Mouse (Mus musculus) hindbrain, embryonic 16.5 days (tissue): ENCODE data around the gene Rbm3. TPM values are rescaled to one million over a fixed set of nuclear protein-coding genes. Genes with fewer than 3 reads are reported as not detected.
"Not testable (repeated sequence)": the region's sequence is repeated elsewhere in the genome, so short reads cannot be mapped to it uniquely, and the experiment has no call there.

ENCODE experiments used
- ATAC-seq: fragments of 200-750 bp; cut with Nextera tagmentation; 2 replicates; pipeline ENCODE4 v1.8.0; 2017; ENCODE audit warnings: moderate TSS enrichment, moderate library complexity
- H3K27ac ChIP-seq: fragments of 300-500 bp; sonication (generic); 2 replicates; pipeline ENCODE4 v1.5.1; 2014; ENCODE audit warnings: low read depth, mild to moderate bottlenecking, control low read depth, low read length, moderate library complexity
- H3K27me3 ChIP-seq: fragments of 300-500 bp; sonication (generic); replicated peaks from 2 replicates; pipeline ENCODE4 v1.6.1; 2014; ENCODE audit warnings: low read length; ENCODE audit not compliant: control insufficient read depth, insufficient read depth
- H3K36me3 ChIP-seq: fragments of 300-500 bp; sonication (generic); 2 replicates; pipeline ENCODE4 v1.6.1; 2014; ENCODE audit warnings: mild to moderate bottlenecking, low read length, moderate library complexity, mixed read lengths; ENCODE audit not compliant: control insufficient read depth, insufficient read depth
- H3K4me1 ChIP-seq: fragments of 300-500 bp; sonication (generic); 2 replicates; pipeline ENCODE4 v1.6.1; 2014; ENCODE audit warnings: low read depth, low read length; ENCODE audit not compliant: control insufficient read depth, insufficient read depth
- H3K4me2 ChIP-seq: fragments of 300-500 bp; sonication (generic); 2 replicates; pipeline ENCODE4 v1.6.1; 2014; ENCODE audit warnings: mild to moderate bottlenecking, low read length, control low read depth, moderate library complexity
- H3K4me3 ChIP-seq: fragments of 300-500 bp; sonication (generic); 2 replicates; pipeline ENCODE4 v1.5.1; 2014; ENCODE audit warnings: mild to moderate bottlenecking, low read length, control low read depth, moderate library complexity
- H3K9ac ChIP-seq: fragments of 300-500 bp; sonication (generic); 2 replicates; pipeline ENCODE4 v1.6.1; 2014; ENCODE audit warnings: low read depth, mild to moderate bottlenecking, control low read depth, low read length, moderate library complexity
- H3K9me3 ChIP-seq: fragments of 300-500 bp; sonication (generic); 2 replicates; pipeline ENCODE4 v1.6.1; 2014; ENCODE audit warnings: mild to moderate bottlenecking, low read length, moderate library complexity; ENCODE audit not compliant: control insufficient read depth
- WGBS: fragments of 180-500 bp; shearing (Covaris S2); extraction: QIAGEN DNeasy Blood & Tissue Kit; methylation state at CpG from one replicate; pipeline ENCODE4 v1.1.7; 2014; 5-methylcytosine and 5-hydroxymethylcytosine counted together
- polyA plus RNA-seq: library from polyadenylated mRNA; unstranded; fragments of >200 nt; fragmentation: Nextera tagmentation; extraction: Ambion mirVana; gene quantifications from 2 replicates; pipeline ENCODE4 v1.2.1, GENCODE M21; 2015

Gene Rbm3
- polyA plus RNA-seq, 1 experiment from 2014 or later: 303 TPM

DNA sequence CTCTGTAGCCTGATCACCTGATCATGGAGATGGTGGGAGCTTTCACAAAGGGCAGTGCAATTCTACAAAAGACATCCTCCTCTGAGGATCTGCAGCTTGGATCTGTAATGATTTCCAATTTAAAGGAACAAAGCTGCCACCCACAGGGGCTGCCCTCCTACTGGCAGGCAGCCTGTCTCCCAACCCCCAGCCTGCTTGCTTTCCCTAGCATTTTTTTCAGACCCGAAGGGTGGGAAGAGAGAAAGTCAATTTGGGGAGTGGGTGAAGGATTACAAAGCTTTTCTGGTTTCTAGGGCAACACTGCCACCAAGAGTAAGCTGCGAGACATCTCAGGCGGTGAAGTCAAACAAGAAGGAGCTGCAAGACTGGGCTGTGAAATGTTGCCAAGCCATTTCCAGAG, 44.7 kb downstream of the Rbm3 start:
- H3K27me3 ChIP-seq: no peaks in the 10 kb centered on the region
- 18% methylated on average over 3 of the region's 3 CpGs for WGBS

DNA sequence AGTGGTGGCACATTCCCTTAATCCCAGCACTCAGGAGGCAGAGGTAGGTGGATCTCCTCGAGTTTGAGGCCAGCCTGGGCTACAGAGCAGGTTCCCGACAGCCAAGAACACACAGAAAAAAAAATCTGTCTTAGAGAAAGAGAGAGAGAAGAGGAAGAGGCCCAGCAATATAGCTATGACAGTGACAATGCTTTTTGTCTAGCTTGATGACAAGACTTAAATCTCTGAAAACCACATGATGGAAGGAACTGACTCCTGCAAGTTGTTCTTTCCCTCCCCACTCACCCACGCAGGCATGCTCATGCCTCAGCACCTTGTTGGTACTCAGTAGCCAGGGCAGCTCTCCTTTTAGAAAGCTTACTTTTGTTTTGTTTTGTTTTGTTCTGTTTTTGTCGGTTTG, 46.2 kb downstream of the Rbm3 start:
- no peak for ATAC-seq
- Histone ChIP-seq H3K9ac (no peak overlapping the region), H3K36me3 (no peaks in the 10 kb centered on the region), H3K27ac (no peak overlapping the region), H3K4me1 (no peaks in the 10 kb centered on the region), H3K4me2 (no peak overlapping the region), H3K4me3 (no peak overlapping the region), H3K27me3 (no peaks in the 10 kb centered on the region), H3K9me3 (0 out of 2 replicates have a peak, but pooled peaks cover 4% of the 10 kb centered on the region)
- 68% methylated on average over 3 of the region's 4 CpGs for WGBS

More for the DNA sequence above, 44.7 kb downstream of the Rbm3 start:
- Histone ChIP-seq H3K9me3 (0 out of 2 replicates have a peak, but pooled peaks cover 4% of the 10 kb centered on the region), H3K9ac (no peak overlapping the region), H3K4me2 (peak overlapping the region; percentile 27), H3K36me3 (no peaks in the 10 kb centered on the region), H3K27ac (peak overlapping the region; percentile 79), H3K4me1 (no peaks in the 10 kb centered on the region), H3K4me3 (no peak overlapping the region)
- ATAC-seq: peak; percentile 75

DNA sequence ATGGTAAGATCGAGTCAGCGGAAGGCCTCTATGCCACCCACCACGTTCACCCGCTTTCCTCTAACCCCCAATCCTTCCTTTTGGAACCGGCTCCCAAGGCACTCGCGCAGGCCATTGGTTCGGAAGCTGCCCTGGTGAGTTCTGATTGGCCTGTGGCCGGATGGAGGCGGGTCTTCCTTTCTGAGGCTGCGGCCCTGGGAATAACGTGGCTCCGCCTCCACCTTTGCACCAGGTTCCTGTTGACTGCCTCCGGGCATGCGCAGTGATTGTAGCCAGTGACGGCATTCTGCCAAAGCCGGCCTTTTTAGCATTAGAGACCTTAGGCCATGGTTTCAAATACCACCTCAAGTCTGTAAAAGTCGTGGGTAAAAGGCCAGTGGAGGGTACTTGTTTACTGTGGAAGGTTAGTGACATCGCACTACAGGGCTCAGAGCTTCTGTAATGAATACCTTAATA, 48.9 kb downstream of the Rbm3 start:
- 18% methylated on average over 18 of the region's 19 CpGs for WGBS

DNA sequence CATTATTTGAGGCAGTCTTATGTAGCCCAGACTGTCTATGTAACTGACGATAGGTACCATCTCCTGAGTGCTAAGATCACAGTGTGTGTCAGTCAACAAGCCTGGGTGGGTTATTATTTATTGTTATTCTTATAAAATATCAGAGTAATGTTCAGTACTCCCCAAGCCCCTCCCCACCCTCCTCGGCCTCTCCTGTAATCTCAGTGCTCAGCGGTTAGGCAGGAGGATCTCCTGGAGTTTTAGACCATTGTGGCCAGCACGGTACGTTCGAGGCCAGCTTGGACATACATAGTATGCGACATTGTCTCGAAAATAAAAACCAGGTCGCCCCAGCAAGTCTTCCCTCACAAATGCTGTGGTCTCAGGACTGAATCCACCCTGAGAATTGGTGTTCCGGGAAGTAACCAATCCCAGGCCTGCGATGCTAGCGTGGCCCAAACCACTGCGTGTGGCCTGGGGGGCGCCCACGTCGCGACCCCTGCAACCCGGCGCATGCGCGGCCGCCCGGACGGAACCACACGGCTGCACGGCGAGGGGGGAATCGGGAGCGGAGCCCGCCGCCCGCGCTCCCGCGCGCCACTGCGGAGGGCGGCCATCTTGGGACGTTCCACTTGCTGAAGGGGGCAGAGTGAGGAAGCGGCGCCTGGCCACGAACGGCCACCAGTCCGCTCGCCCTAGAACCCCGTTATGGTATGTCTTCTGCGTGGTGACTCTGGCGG, 49.5 kb downstream of the Rbm3 start:
- not testable (repeated sequence) for H3K4me1 ChIP-seq, H3K9me3 ChIP-seq, H3K27ac ChIP-seq, H3K36me3 ChIP-seq, H3K9ac ChIP-seq, H3K27me3 ChIP-seq
- ATAC-seq: peak; percentile 90
- H3K4me3 ChIP-seq: peak overlapping the region; percentile 28
- 25% methylated on average over 3 of the region's 48 CpGs for WGBS
- peak overlapping the region; percentile 46 for H3K4me2 ChIP-seq

More for the DNA sequence above, 48.9 kb downstream of the Rbm3 start:
- 0 out of 2 replicates have a peak, but pooled peaks cover 4% of the 10 kb centered on the region for H3K9me3 ChIP-seq
- H3K4me3 ChIP-seq: peak overlapping the region; percentile 28
- H3K36me3 ChIP-seq: no peaks in the 10 kb centered on the region
- peak overlapping the region; percentile 75 for H3K27ac ChIP-seq
- no peaks in the 10 kb centered on the region for H3K27me3 ChIP-seq
- no peaks in the 10 kb centered on the region for H3K4me1 ChIP-seq
- no peak overlapping the region for H3K9ac ChIP-seq
- ATAC-seq: peak; percentile 93
- peak overlapping the region; percentile 51 for H3K4me2 ChIP-seq

DNA sequence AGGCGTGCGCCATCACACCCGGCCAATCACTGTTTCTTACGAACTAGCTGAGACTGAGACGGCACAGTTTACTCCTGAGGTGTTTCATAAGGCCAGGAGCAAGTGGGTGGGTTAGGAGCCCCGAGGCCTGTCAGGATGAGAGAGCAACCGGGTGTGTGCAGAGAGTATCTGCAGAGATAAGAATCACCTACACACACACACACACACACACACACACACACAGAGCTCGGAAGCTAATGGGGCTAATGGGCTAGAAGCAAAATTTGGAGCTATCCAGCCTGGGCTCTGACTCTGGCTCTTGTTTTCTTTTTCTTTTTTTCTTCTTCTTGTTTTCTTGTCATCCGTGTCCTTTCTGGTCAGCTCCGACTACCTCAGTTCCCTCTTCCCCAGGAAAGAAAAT, 50.1 kb downstream of the Rbm3 start:
- no peak for ATAC-seq
- WGBS: 82% methylated on average over 10 of the region's 10 CpGs
- no peak overlapping the region for H3K9ac ChIP-seq
- peak overlapping the region; percentile 28; the same call in 1 of the 2 replicates for H3K4me3 ChIP-seq
- H3K27ac ChIP-seq: no peak overlapping the region
- peak overlapping the region; percentile 46 for H3K4me2 ChIP-seq
- 0 out of 2 replicates have a peak, but pooled peaks cover 2% of the 10 kb centered on the region for H3K9me3 ChIP-seq
- no peaks in the 10 kb centered on the region for H3K27me3 ChIP-seq
- no peaks in the 10 kb centered on the region for H3K4me1 ChIP-seq
- H3K36me3 ChIP-seq: no peaks in the 10 kb centered on the region

DNA sequence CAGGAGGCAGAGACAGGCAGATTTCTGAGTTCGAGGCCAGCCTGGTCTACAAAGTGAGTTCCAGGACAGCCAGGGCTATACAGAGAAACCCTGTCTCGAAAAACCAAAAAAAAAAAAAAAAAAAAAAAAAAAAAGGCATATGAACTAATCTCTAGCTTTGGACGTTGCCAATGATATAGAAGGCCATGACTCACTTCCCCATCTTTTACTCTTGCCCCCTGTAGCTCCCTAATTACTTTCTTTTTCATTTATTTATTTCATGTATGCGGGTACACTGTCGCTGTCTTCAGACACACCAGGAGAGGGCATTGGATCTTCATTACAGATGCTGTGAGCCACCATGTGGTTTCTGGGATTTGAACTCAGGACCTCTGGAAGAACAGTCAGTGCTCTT, 54.7 kb downstream of the Rbm3 start:
- not testable (repeated sequence) for H3K4me2 ChIP-seq, H3K36me3 ChIP-seq, H3K9ac ChIP-seq, H3K9me3 ChIP-seq, H3K4me1 ChIP-seq, H3K27ac ChIP-seq, H3K4me3 ChIP-seq, H3K27me3 ChIP-seq, ATAC-seq
- WGBS: 83% methylated on average over 4 of the region's 5 CpGs

DNA sequence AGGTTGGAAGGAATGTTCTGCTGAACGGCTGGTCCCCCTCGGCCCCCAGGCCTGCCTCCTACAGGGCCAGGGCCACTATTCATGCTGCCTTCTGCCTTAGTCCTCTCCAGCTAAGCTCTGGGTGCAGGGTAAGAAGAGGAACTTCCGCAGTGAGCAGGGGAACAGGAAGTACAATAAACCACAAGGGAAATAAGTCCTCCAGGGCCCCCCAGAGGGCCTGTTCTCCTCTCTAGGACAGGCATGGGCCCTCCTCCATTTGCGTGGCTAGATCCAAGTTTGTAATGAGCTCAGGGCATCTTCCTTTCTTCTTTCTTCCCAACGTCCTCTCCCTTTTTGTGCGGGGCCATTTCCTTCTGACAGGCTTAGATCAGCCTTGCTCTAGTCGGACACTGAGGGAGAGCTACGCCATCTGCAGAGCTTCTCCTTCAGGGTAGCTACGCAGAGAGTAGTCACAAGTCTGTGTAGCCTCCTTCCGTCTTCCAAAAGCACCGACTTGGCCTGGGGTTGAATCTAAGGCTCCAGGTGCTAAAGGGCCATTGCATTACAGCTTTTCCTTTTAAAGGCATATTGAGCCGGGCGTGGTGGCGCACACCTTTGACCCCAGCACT, 55.2 kb downstream of the Rbm3 start, which contains the start of gene Was:
Gene Was (minus strand): TSS at position 153 of the 608 bp plus-strand sequence.
- Histone ChIP-seq H3K27me3 (no peaks in the 10 kb centered on the region), H3K27ac (no peak within 1 kb of the TSS), H3K9me3 (no peaks in the 10 kb centered on the region), H3K4me2 (no peak within 1 kb of the TSS), H3K9ac (no peak within 1 kb of the TSS), H3K36me3 (no peaks in the 10 kb centered on the region), H3K4me1 (no peaks in the 10 kb centered on the region), H3K4me3 (no peak within 1 kb of the TSS)
- no peak for ATAC-seq
- 87% methylated on average over 13 of the region's 14 CpGs for WGBS

DNA sequence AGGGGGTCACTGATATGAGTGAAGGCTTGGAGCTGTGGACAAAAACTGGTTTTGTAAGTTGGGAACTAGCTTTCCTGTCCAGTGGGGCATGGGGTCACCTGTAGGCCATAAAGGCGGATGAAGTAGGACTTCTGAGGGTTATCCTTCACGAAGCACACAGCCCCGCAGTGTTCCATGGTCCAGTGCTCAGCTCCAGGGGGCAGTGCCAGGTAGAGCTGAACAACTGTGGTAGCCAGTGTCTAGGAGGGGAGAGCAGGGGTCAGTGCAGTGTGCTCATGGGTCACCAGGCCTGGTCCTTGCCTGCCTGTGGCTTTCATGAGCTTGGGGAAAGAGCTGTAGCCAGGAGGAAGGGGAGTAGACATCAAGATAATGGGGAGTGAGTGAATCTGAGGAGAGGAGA, 55.9 kb downstream of the Rbm3 start:
- 85% methylated on average over 3 of the region's 3 CpGs for WGBS
- H3K9ac ChIP-seq: no peak overlapping the region
- H3K27me3 ChIP-seq: no peaks in the 10 kb centered on the region
- H3K4me3 ChIP-seq: no peak overlapping the region
- H3K27ac ChIP-seq: no peak overlapping the region
- no peak overlapping the region for H3K4me2 ChIP-seq
- H3K36me3 ChIP-seq: no peaks in the 10 kb centered on the region
- no peaks in the 10 kb centered on the region for H3K9me3 ChIP-seq
- no peaks in the 10 kb centered on the region for H3K4me1 ChIP-seq
- ATAC-seq: no peak
